ENCODE assay signal across 10 mouse cellular contexts in genomic region chr1:61967124-61967523, GRCm38 (mm10).
A peak's percentile ranks its signal among the peaks of the same experiment; 100 is the strongest.
DNase-seq lines count a peak whose midpoint lies in the region; ATAC-seq and TF ChIP-seq lines count a peak whose summit lies in the region.
"Had no signal": no experiment of that assay in that cellular context is flagged by ENCODE, and none has a peak within 500 bp of the region (broad histone marks: within the 10 kb centered on the region; RNA-seq: fewer than 3 reads in every experiment).

No protein-coding gene starts in this region.

- no peak overlapping the region for H3K4me2 ChIP-seq in intestine, postnatal 0 days (replicated peaks; ENCODE audit: low read depth)
- H3K4me2 ChIP-seq in intestine, embryonic 15.5 days (replicated peaks), result no peak overlapping the region
- H3K4me2 ChIP-seq in hindbrain, postnatal 0 days (ENCODE audit: low read depth, low read length), result no peak overlapping the region

- H3K27ac ChIP-seq in intestine, postnatal 0 days (ENCODE audit: low read depth, low read length), result no peak overlapping the region
- no peak overlapping the region for H3K27ac ChIP-seq in intestine, embryonic 15.5 days
- H3K27ac ChIP-seq in ES-E14 (ENCODE audit: insufficient read depth, low read depth, low read length, poor library complexity, severe bottlenecking), result no peak overlapping the region
- H3K27ac ChIP-seq in hindbrain, postnatal 0 days, result no peak overlapping the region
- H3K27ac ChIP-seq: macrophage had no signal

- no peak overlapping the region for H3K4me3 ChIP-seq in intestine, postnatal 0 days (ENCODE audit: low read depth, low read length)
- no peak overlapping the region for H3K4me3 ChIP-seq in intestine, embryonic 15.5 days (replicated peaks)
- H3K4me3 ChIP-seq in ES-E14 (ENCODE audit: insufficient read depth in 1 of 2, low read depth in 1 of 2, low read length in 2 of 2, poor library complexity in 1 of 2, severe bottlenecking in 1 of 2), result no peak overlapping the region
- H3K4me3 ChIP-seq in hindbrain, postnatal 0 days (ENCODE audit: low read length), result no peak overlapping the region

- ATAC-seq in intestine, postnatal 0 days, result no peak
- no peak for ATAC-seq in intestine, embryonic 15.5 days
- no peak for ATAC-seq in hindbrain, postnatal 0 days

- in situ Hi-C loops in ES-E14 (cut with MboI; ENCODE audit: low sequenced_read_pairs in 2 of 2, unreplicated experiment in 2 of 2), result no loop called here

- H3K4me1 ChIP-seq in intestine, postnatal 0 days (replicated peaks; ENCODE audit: control insufficient read depth, insufficient read depth, low read length), result no peaks in the 10 kb centered on the region
- H3K4me1 ChIP-seq in intestine, embryonic 15.5 days (replicated peaks), result no peaks in the 10 kb centered on the region
- no peaks in the 10 kb centered on the region for H3K4me1 ChIP-seq in ES-E14 (ENCODE audit: control insufficient read depth in 2 of 2, insufficient read depth in 2 of 2, low read length in 2 of 2, poor library complexity in 1 of 2)
- no peaks in the 10 kb centered on the region for H3K4me1 ChIP-seq in hindbrain, postnatal 0 days (ENCODE audit: insufficient read depth, low read length)

- no peaks in the 10 kb centered on the region for H3K9me3 ChIP-seq in intestine, postnatal 0 days (ENCODE audit: control insufficient read depth)
- H3K9me3 ChIP-seq in intestine, embryonic 15.5 days, result no peaks in the 10 kb centered on the region
- H3K9me3 ChIP-seq in ES-E14 (ENCODE audit: control insufficient read depth, insufficient read depth, low read depth, low read length), result no peaks in the 10 kb centered on the region
- no peaks in the 10 kb centered on the region for H3K9me3 ChIP-seq in hindbrain, postnatal 0 days (ENCODE audit: low read length)

- DNase-seq in 3T3-L1 (ENCODE audit: low read depth, low spot score) (peak; percentile 5), ES-E14 (ENCODE audit: low read depth, low spot score) (peak; percentile 17)
- peak; percentile 9 for DNase-seq in hindbrain, postnatal 0 days (ENCODE audit: low spot score)
- DNase-seq in ovary, adult 18-20 months (ENCODE audit: low spot score), result no peak
- DNase-seq in gastrocnemius, postnatal 4 days (ENCODE audit: low spot score in 2 of 2), result no peak
- DNase-seq in urinary bladder, adult 2 months (ENCODE audit: low spot score), result no peak
- DNase-seq: heart, postnatal 4 days had no signal

- 80% methylated on average over 3 of the region's 3 CpGs for WGBS in intestine, postnatal 0 days
- 80% methylated on average over 3 of the region's 3 CpGs for WGBS in intestine, embryonic 15.5 days
- 79% methylated on average over 3 of the region's 3 CpGs for WGBS in hindbrain, postnatal 0 days

- H3K27me3 ChIP-seq in intestine, postnatal 0 days (replicated peaks; ENCODE audit: control insufficient read depth, insufficient read depth, low read length), result no peaks in the 10 kb centered on the region
- no peaks in the 10 kb centered on the region for H3K27me3 ChIP-seq in intestine, embryonic 15.5 days (replicated peaks)
- no peaks in the 10 kb centered on the region for H3K27me3 ChIP-seq in hindbrain, postnatal 0 days (ENCODE audit: insufficient read depth, low read length)

- H3K9ac ChIP-seq in intestine, postnatal 0 days (ENCODE audit: low read depth, low read length), result no peak overlapping the region
- no peak overlapping the region for H3K9ac ChIP-seq in intestine, embryonic 15.5 days
- no peak overlapping the region for H3K9ac ChIP-seq in ES-E14 (ENCODE audit: insufficient read depth, low read depth, low read length, poor library complexity, severe bottlenecking)
- no peak overlapping the region for H3K9ac ChIP-seq in hindbrain, postnatal 0 days (replicated peaks; ENCODE audit: low read length)

- H3K36me3 ChIP-seq in intestine, postnatal 0 days (ENCODE audit: control insufficient read depth, insufficient read depth), result no peaks in the 10 kb centered on the region
- no peaks in the 10 kb centered on the region for H3K36me3 ChIP-seq in intestine, embryonic 15.5 days
- H3K36me3 ChIP-seq in ES-E14 (ENCODE audit: control insufficient read depth, insufficient read depth, low read length, poor library complexity, severe bottlenecking), result no peaks in the 10 kb centered on the region
- H3K36me3 ChIP-seq in hindbrain, postnatal 0 days (ENCODE audit: insufficient read depth, low read length), result no peaks in the 10 kb centered on the region

- peak; percentile 67 for TF ChIP-seq CTCF in intestine, postnatal 0 days (IDR thresholded peaks at IDR 0.05; ENCODE audit: low read depth)
- TF ChIP-seq CTCF in hindbrain, postnatal 0 days (IDR thresholded peaks at IDR 0.05; ENCODE audit: low read depth), result peak; percentile 30; the same call in 1 of the 2 replicates

TF ChIP-seq in ES-E14, 5 proteins besides CTCF, POLR2A, EP300 and RAD21:
- TF ChIP-seq ZC3H11A (IDR thresholded peaks at IDR 0.05; ENCODE audit: borderline replicate concordance, low read depth, low read length) (no peak; the same call in 1 of the 2 replicates), ZNF384 (IDR thresholded peaks at IDR 0.05; ENCODE audit: low read depth, low read length) (no peak), MAFK (IDR thresholded peaks at IDR 0.05; ENCODE audit: insufficient read depth, low read depth, low read length) (no peak), CHD2 (IDR thresholded peaks at IDR 0.05; ENCODE audit: low read depth, low read length) (no peak), HCFC1 (IDR thresholded peaks at IDR 0.05; ENCODE audit: borderline replicate concordance, insufficient read depth, low read length) (no peak)
TF ChIP-seq in ES-E14: peak in this region for 0.

Comparison
In these comparisons a context has a peak if more than half of its experiments do, and no peak if none do; other contexts are left out.
1. DNase-seq: peak in 3T3-L1 (single experiment), ES-E14 (single experiment) and hindbrain, postnatal 0 days (single experiment); none in ovary, adult 18-20 months (single experiment), gastrocnemius, postnatal 4 days (0 of 2) and urinary bladder, adult 2 months (single experiment).